Mouse (Mus musculus) ovary, postnatal 14 days (tissue): ENCODE data around the gene Lbr.
A peak's percentile ranks its signal among the peaks of the same experiment; 100 is the strongest.
"Not testable (repeated sequence)": the region's sequence is repeated elsewhere in the genome, so short reads cannot be mapped to it uniquely, and the experiment has no call there.

Experiments used
- DNase-seq: peaks from one replicate; pipeline ENCODE4 v3.0.0; 2022; ENCODE audit warnings: low spot score

Lbr gene

DNA sequence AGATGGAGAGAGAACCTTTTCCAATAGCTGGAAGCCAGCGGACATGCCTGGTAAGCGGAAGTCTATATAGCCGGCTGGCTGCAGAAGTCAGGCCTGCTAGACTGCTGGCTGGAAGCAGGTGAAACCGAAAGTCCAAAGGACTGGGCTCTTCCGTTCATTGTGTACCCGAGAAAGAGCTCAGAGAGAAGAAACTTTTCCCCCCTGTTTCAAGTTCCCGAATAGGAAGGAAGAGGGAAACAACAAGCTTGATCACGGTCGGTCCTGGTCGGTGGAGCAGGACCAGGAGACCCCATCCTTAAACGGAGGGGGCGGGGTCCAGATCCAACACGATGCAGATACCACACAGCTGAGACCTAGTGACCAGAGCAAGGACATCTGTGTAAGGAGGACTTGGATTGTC lies 9.6 kb upstream of the Lbr start:
- DNase-seq, result no peak

- DNase-seq, result no peak
Measured at GRCm38 (mm10) chr1:181851521-181852310, 8.9 kb upstream of the Lbr start.

GRCm38 (mm10) chr1:181850441-181850840 lies 7.6 kb upstream of the Lbr start:
- DNase-seq, result no peak

GRCm38 (mm10) chr1:181848210-181848609 lies 5.4 kb upstream of the Lbr start:
- DNase-seq, result no peak

GRCm38 (mm10) chr1:181847396-181847795 lies 4.5 kb upstream of the Lbr start:
- no peak for DNase-seq

- no peak for DNase-seq
Measured at GRCm38 (mm10) chr1:181845767-181846166, 2.9 kb upstream of the Lbr start.

GRCm38 (mm10) chr1:181844874-181845547 lies 2.2 kb upstream of the Lbr start:
- no peak for DNase-seq

DNA sequence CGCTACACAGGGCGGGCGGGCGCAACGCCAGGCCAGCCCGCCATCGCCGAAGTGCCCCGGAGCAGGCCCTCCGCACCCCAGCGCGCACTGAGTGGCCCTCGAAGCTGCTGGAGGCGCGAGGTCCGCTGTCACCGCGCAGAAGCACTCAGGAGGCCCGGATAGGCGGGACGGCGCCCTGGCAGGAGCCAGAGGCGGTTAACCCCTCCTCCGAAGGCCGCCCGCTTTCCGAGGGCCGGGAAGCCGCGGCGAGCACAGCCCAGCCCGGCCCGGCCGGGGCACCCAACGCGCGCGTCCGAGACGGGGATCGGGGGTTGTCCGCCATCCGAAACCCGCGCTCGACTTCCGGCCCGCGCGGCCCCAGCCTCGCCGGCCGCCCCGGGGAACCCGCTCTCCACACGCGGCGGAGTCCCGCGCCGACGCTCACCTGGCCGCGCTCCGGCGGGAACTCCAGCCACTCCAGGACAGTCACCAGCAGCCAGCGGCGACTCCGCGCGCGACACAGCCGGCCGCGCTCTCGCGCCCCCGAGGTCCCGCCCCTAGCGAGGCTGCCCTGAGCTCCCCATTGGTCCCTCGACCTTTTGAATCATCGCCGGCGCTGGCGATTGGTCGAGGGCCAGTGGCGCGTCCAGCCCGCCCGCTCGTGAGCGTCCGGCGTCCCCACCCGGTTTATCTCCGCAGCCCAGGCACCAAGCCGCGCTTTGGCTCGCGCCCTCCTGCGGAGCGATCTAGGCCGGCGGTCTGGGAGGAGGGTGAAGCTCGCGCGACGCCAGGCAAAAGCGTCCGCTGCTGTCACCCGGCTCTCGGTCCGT lies 778 bp downstream of the Lbr start:
- peak; percentile 94 for DNase-seq

GRCm38 (mm10) chr1:181841396-181841795 lies 1.4 kb downstream of the Lbr start:
- no peak for DNase-seq

DNA sequence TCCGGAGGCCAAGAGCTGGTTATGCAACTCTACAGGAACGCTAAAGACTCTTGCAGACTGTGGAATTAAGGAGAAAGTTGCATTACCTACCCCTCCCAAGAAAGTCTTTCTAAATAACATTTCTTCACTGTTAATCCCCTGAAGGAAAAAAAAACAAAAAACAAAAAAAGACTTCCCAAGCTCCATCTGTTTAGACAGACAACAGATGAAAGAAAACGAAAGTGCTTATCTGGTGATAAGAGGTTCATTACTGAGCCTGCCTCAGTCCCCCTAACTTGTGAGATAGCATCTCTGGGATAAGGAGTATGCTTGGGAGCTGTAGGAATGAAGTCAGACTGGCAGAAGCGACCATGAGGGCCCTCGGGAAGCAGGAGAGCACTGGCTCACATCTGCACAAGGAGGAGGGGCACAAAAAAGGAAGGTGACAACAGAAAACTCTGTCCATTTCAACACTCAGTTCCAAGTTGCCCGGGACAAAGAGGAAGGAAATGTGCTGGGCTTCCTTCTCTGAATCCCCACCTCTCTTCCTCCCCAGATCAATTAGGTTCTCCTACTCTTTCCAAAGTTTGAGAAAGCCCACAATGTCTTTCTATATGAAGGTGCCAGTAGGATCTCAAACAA lies 3.0 kb downstream of the Lbr start:
- DNase-seq, result no peak

DNA sequence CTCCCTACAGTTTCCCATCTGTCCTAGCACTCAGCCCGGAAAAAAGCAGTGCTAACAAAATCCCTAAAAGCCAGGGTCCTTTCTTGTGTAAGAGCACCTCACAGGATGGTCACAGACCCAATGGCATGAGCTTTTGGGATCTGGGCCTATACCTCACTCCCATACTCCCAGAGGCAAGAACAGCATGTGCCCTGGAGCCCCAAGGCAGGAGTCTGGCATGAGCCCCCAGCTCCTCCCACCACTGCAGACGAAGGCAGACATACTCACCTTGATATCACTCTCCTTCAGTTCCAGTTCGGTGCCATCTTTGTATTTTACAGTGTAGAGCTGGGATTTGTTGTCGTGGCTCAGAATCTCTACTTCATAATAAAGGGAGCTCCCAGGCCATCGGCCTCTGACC lies 4.7 kb downstream of the Lbr start:
- no peak for DNase-seq

DNA sequence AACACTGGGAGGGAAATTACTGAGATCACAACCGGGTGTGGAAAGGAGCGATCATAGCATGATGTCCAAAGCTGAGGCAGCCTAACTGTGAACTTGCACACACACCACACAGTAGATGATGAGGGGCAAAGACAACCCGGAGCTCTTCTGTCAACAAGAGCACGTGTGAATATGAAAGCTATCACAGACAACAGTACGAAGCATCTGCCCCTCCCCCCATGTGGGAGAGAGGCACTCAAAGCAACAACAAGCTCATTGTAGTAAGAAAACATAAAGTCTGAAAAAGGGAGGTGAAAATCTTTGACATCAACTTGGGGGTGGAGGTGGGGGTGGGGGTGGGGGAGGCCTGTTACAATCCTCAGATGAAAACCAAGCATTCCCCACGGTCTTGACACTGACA lies 9.7 kb downstream of the Lbr start:
- DNase-seq, result no peak

GRCm38 (mm10) chr1:181832720-181833119 lies 10.1 kb downstream of the Lbr start:
- DNase-seq, result no peak

GRCm38 (mm10) chr1:181828365-181828764 lies 14.5 kb downstream of the Lbr start:
- no peak for DNase-seq

DNA sequence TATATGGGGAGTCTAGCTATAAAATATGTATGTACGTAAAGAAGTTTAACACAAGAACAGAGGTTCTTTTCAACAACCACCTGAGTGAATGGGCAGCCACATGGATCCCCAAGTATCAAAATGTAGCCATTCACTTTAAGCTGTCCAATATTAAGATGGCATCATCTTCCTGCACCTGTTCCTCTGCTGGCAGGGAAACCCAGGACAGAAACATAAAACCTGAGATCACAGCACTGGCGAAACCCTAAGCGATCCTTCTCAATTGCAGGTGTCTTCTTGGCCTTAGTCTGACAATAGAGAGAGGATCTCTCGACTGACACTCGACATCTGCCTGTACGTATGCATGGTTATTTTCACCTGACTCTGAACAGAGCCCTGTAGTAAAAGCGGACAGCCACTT lies 16.1 kb downstream of the Lbr start:
- DNase-seq, result no peak

- no peak for DNase-seq
Measured at GRCm38 (mm10) chr1:181811481-181812223, 31.2 kb downstream of the Lbr start.

DNA sequence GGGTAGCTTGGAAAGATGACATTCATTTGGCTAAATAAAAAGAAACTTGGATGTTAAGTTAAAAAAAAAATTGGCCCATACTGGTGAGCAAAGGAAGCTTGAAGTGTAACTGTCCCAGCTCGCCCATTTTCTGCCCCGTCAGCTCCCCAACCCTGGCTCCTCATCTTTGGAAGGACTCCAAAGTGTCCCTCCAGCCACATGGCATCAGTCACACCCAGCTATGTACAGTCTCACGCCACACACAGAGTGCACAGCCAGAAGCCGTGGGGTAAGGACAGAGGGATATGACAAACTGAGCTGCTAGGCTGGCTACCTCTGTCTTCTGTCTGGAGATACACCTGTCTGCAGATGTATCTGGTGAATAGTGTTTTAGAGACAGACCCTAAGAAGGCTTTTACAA lies 42.2 kb downstream of the Lbr start:
- no peak for DNase-seq

- no peak for DNase-seq
Measured at GRCm38 (mm10) chr1:181799911-181800310, 42.9 kb downstream of the Lbr start.

- peak; percentile 10 for DNase-seq
Measured at GRCm38 (mm10) chr1:181793541-181793940, 49.3 kb downstream of the Lbr start.

- DNase-seq, result no peak
Measured at GRCm38 (mm10) chr1:181789952-181790351, 52.9 kb downstream of the Lbr start.

GRCm38 (mm10) chr1:181782600-181782999 lies 60.2 kb downstream of the Lbr start:
- DNase-seq, result not testable (repeated sequence)

GRCm38 (mm10) chr1:181776541-181776940 lies 66.3 kb downstream of the Lbr start:
- DNase-seq, result no peak
